Mouse (Mus musculus) E14TG2a.4 (cell line): ENCODE results near the gene Sesn1.

Experiments
- H3K27me3 ChIP-seq: 2 replicates; pipeline ENCODE4 v1.6.1; 2014; ENCODE audit warnings: low read length, control low read depth; ENCODE audit not compliant: insufficient read depth
- H3K36me3 ChIP-seq: 2 replicates; pipeline ENCODE4 v1.6.1; 2014; ENCODE audit warnings: low read length, control low read depth; ENCODE audit not compliant: insufficient read depth
- H3K4me1 ChIP-seq: replicated peaks from 2 replicates; pipeline ENCODE4 v1.6.1; 2014; ENCODE audit warnings: low read depth, low read length, control low read depth
- H3K4me3 ChIP-seq: replicated peaks from 2 replicates; pipeline ENCODE4 v1.5.1; 2014; ENCODE audit warnings: mild to moderate bottlenecking, low read length
- H3K9me3 ChIP-seq: 2 replicates; pipeline ENCODE4 v1.6.1; 2014; ENCODE audit warnings: low read length, control low read depth
- CTCF ChIP-seq: conservative IDR thresholded peaks from 2 replicates; pipeline ENCODE4 v1.5.1; 2014; ENCODE audit warnings: low read length
- NANOG ChIP-seq: IDR thresholded peaks from 2 replicates; pipeline ENCODE4 v1.6.1; 2014; ENCODE audit warnings: borderline replicate concordance, low read length, mixed read lengths
- POU5F1 ChIP-seq: IDR thresholded peaks from 2 replicates; pipeline ENCODE4 v1.6.1; 2014; ENCODE audit warnings: low read length, borderline replicate concordance

Sesn1 gene

DNA sequence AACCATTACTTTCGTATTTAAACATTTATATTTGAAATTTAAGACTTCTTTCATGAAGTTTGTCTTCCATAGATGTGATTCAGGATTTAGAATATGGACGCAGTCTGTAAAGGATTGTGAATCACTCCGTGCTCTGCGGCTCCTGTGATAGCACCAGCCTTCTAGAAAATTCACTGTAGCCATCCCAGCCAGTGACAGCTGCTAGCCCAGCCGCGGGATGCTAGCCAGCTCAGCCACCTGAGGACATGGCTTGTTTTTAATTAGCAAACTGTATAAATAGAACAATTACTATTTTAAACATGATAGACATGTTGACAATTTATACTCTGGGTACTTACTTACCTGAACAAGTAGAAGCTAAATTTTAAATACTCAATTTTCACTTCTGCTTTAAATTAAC, 92.1 kb downstream of the Sesn1 start:
- no peaks in the 10 kb centered on the region for H3K4me1 ChIP-seq
- peaks cover 28% of the 10 kb centered on the region for H3K36me3 ChIP-seq
- no peak overlapping the region for H3K4me3 ChIP-seq
- no peak for TF ChIP-seq NANOG
- no peak for TF ChIP-seq CTCF
- TF ChIP-seq POU5F1, result no peak
- H3K27me3 ChIP-seq, result no peaks in the 10 kb centered on the region
- H3K9me3 ChIP-seq, result no peaks in the 10 kb centered on the region

DNA sequence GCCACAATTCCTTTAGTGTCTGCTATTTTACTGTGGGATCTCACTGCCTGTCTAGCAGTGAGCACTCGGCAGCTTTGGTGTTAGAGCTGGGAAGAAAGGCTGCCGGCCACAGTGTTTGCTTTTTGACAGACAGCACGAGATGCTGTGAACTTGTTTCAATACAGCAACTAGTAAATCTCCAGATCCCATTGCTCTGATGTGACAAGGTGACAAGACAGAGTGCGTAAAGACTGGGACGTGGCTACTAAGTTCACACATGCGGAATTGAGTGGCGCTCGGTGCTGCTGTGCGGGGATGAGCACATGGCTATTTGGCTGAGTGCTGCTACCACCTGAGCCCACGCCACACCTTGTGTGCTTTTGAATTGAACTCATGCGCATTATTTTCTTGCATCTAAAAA, 97.7 kb downstream of the Sesn1 start:
- H3K4me1 ChIP-seq, result no peaks in the 10 kb centered on the region
- peaks cover 29% of the 10 kb centered on the region for H3K36me3 ChIP-seq
- H3K9me3 ChIP-seq, result no peaks in the 10 kb centered on the region
- TF ChIP-seq CTCF (no peak), NANOG (no peak), POU5F1 (no peak)
- H3K4me3 ChIP-seq, result no peak overlapping the region
- H3K27me3 ChIP-seq, result no peaks in the 10 kb centered on the region

DNA sequence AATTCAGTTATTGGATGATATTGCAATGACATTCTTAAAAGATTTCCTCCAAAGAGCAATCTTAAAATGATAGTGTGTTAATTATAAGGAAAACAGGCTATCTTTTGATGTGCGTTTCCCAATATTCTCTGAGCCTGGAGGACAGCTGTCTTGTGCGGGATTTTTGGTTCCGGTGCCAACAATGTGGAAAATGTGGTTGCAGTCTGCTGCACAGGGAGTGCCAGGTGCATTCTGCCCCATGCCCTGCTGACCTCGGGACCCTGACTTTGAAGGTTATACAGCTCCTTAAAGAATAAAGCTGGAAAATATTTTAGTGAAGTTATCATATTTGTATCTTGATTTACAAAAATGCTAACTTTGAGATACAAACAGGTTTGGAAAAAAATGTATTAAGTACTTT, 98.2 kb downstream of the Sesn1 start:
- H3K4me1 ChIP-seq, result no peaks in the 10 kb centered on the region
- peaks cover 27% of the 10 kb centered on the region for H3K36me3 ChIP-seq
- no peaks in the 10 kb centered on the region for H3K27me3 ChIP-seq
- no peaks in the 10 kb centered on the region for H3K9me3 ChIP-seq
- TF ChIP-seq NANOG, result no peak
- no peak for TF ChIP-seq CTCF
- TF ChIP-seq POU5F1, result no peak
- H3K4me3 ChIP-seq, result no peak overlapping the region

- Histone ChIP-seq H3K27me3 (no peaks in the 10 kb centered on the region), H3K4me1 (no peaks in the 10 kb centered on the region), H3K4me3 (no peak overlapping the region), H3K36me3 (peaks cover 20% of the 10 kb centered on the region), H3K9me3 (no peaks in the 10 kb centered on the region)
- TF ChIP-seq CTCF, result no peak
- no peak for TF ChIP-seq NANOG
- no peak for TF ChIP-seq POU5F1
Measured at GRCm38 (mm10) chr10:41908899-41909298, 99.2 kb downstream of the Sesn1 start.

DNA sequence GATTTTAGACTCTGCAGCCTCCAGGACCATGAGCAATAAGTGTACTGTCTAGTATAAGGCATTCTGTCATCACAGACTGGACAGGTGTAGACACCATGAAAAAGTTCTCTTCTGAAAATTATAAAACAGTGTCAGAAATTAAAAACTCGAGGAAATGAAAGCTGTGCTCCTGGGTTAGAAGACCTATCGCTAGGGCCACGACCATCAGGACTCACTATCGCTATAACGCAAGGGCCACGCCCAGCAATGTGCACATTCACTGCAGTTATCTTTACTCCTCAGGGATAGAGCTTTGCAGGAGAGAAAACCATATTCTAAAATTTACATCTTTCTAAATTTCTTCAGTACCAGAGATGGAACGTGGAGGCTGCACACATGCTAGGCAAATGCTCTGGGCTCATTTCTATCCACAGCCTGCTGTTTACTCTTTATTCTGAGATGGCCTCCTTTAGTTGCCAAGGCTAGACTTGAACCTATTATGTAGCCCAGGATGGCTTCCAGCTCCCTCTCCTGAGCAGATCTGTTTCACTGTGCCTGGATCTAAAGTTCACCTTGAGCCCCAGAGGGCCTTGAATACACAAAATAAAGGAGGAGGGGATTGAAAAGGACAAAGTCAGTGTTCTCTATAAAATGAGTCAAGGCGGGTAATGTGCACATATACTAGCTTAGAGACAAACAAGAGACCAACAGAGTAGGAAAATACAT, 102.7 kb downstream of the Sesn1 start:
- Histone ChIP-seq H3K36me3 (peaks cover 2% of the 10 kb centered on the region), H3K4me1 (no peaks in the 10 kb centered on the region), H3K9me3 (no peaks in the 10 kb centered on the region), H3K27me3 (no peaks in the 10 kb centered on the region), H3K4me3 (no peak overlapping the region)
- TF ChIP-seq CTCF (no peak), NANOG (no peak), POU5F1 (no peak)

DNA sequence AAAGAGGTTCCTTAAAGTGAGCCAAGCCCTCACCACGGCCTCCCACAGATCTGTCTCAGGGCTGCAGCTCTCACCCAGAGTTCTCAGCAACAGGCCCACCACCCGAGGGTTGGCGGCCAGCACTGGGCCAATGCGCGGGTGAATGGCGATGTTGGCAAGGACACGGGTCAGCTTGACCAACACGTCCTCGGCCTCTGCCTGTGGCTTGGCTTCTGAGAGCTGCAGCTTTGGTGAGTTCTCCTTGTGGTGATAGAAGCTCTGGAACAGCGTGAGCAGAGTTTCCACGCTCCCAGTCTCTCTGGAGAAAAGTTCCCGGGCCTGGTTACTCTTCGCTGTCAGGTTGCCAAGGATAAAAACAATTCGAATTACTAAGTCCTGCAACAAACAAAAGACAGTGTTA, 117.0 kb downstream of the Sesn1 start:
- Histone ChIP-seq H3K36me3 (no peaks in the 10 kb centered on the region), H3K4me1 (peaks cover 17% of the 10 kb centered on the region; the same call in 1 of the 2 replicates), H3K9me3 (no peaks in the 10 kb centered on the region), H3K4me3 (no peak overlapping the region), H3K27me3 (no peaks in the 10 kb centered on the region)
- TF ChIP-seq POU5F1 (no peak), CTCF (no peak), NANOG (no peak)

DNA sequence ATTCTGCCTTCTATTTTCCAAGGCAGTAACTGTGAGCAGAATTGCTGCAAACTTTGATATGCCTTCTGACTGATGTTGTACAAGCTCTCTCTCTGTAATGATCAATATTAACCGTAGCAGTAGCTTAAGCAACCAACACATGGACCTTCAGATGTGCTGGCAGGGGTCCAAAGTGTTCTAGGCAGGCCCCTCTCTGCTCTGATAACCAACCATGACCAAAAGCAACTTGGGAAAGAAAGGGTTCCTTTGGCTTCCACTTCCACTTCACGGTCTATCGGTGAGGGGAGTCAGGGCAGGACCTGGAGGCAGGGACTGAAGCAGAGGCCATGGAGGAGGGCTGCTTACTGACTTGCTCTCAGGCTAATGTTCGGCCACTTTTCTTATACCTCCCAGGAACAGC, 121.2 kb downstream of the Sesn1 start:
- no peak for TF ChIP-seq POU5F1
- no peak for TF ChIP-seq CTCF
- TF ChIP-seq NANOG, result no peak
- Histone ChIP-seq H3K27me3 (no peaks in the 10 kb centered on the region), H3K36me3 (no peaks in the 10 kb centered on the region), H3K4me1 (peaks cover 26% of the 10 kb centered on the region), H3K9me3 (no peaks in the 10 kb centered on the region), H3K4me3 (no peak overlapping the region)

DNA sequence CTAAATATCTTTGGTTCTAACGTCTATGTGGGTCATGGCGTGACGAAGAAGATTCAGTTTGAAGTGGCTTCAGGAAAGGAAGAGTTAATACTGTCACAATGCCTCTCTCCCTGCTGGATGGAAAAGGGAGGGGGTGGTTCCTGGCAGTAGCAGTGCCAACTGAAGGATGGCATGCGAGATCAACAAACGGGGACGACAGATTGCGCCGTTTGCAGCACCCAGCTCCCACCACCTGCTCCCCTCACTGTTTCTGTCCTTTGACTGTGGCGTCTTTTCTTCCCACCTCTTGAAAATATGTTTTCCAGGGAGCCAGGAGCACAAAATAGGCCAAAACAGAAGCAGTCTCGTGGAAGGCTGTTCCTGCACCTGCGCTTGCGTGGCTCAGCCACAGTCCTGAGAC, 122.2 kb downstream of the Sesn1 start:
- no peak overlapping the region for H3K4me3 ChIP-seq
- TF ChIP-seq POU5F1, result no peak
- TF ChIP-seq CTCF, result no peak
- no peak for TF ChIP-seq NANOG
- no peaks in the 10 kb centered on the region for H3K9me3 ChIP-seq
- H3K36me3 ChIP-seq, result no peaks in the 10 kb centered on the region
- H3K4me1 ChIP-seq, result peaks cover 24% of the 10 kb centered on the region
- H3K27me3 ChIP-seq, result no peaks in the 10 kb centered on the region

DNA sequence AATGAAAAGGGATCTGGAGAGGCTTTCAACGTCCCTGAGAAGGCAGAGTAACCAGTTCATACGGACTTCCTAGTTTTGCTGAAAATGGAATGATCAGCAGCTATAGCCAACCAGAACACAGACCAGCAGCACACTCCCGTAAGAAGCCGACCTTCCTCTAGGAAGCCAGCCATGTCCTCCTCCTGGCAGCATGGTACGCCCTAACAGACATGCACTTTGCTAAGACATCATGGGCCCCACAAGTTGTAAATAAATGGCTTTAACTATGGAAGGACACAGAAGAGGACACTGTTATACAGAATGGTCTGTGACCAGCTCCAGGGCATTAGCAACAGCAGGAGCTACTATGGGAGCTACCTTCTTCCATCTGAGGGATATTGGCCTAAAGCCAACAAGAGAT, 123.2 kb downstream of the Sesn1 start:
- Histone ChIP-seq H3K36me3 (no peaks in the 10 kb centered on the region), H3K4me3 (no peak overlapping the region), H3K27me3 (no peaks in the 10 kb centered on the region), H3K9me3 (no peaks in the 10 kb centered on the region), H3K4me1 (peaks cover 15% of the 10 kb centered on the region)
- TF ChIP-seq NANOG (no peak), POU5F1 (no peak), CTCF (no peak)
